Mouse (Mus musculus) liver, embryonic 13.5 days (tissue): ENCODE results near the gene Snw1. TPM values are rescaled to one million over a fixed set of nuclear protein-coding genes. Genes with fewer than 3 reads are reported as not detected.
A peak's percentile ranks its signal among the peaks of the same experiment; 100 is the strongest.

Experiments
- ATAC-seq: fragments of 200-750 bp; cut with Nextera tagmentation; 2 replicates; pipeline ENCODE4 v1.8.0; 2017; ENCODE audit warnings: low read depth, mild to moderate bottlenecking, moderate number of reproducible peaks, moderate library complexity
- DNase-seq: peaks from one replicate; pipeline ENCODE4 v3.0.0; 2022
- H3K27ac ChIP-seq: fragments of 300-500 bp; sonication (generic); 2 replicates; pipeline ENCODE4 v1.5.1; 2015; ENCODE audit warnings: moderate library complexity, mild to moderate bottlenecking, inconsistent platforms
- H3K27me3 ChIP-seq: fragments of 300-500 bp; sonication (generic); 2 replicates; pipeline ENCODE4 v1.6.1; 2015; ENCODE audit warnings: mild to moderate bottlenecking, inconsistent platforms
- H3K36me3 ChIP-seq: fragments of 300-500 bp; sonication (generic); 2 replicates; pipeline ENCODE4 v1.6.1; 2015; ENCODE audit warnings: mild to moderate bottlenecking, inconsistent platforms
- H3K4me1 ChIP-seq: fragments of 300-500 bp; sonication (generic); replicated peaks from 2 replicates; pipeline ENCODE4 v1.6.1; 2015; ENCODE audit warnings: inconsistent platforms
- H3K4me2 ChIP-seq: fragments of 300-500 bp; sonication (generic); 2 replicates; pipeline ENCODE4 v1.6.1; 2015; ENCODE audit warnings: inconsistent platforms, mild to moderate bottlenecking, moderate library complexity
- H3K4me3 ChIP-seq: fragments of 300-500 bp; sonication (generic); replicated peaks from 2 replicates; pipeline ENCODE4 v1.5.1; 2015; ENCODE audit warnings: mild to moderate bottlenecking, inconsistent platforms
- H3K9ac ChIP-seq: fragments of 300-500 bp; sonication (generic); 2 replicates; pipeline ENCODE4 v1.6.1; 2015; ENCODE audit warnings: mild to moderate bottlenecking, inconsistent platforms
- H3K9me3 ChIP-seq: fragments of 300-500 bp; sonication (generic); replicated peaks from 2 replicates; pipeline ENCODE4 v1.6.1; 2016; ENCODE audit warnings: inconsistent platforms
- WGBS: fragments of 180-500 bp; shearing (Covaris S2); methylation state at CpG from one replicate; pipeline ENCODE4 v1.1.7; 2015; ENCODE audit not compliant: insufficient replicate concordance; 5-methylcytosine and 5-hydroxymethylcytosine counted together
- polyA plus RNA-seq: library from polyadenylated mRNA; unstranded; fragments of >200 nt; fragmentation: Nextera tagmentation; extraction: Ambion mirVana; gene quantifications from 2 replicates; pipeline ENCODE4 v1.2.1, GENCODE M21; 2015

Snw1 gene
- polyA plus RNA-seq, 1 experiment from 2014 or later = 68.7 TPM

- 2% methylated on average over 16 of the region's 16 CpGs for whole genome bisulfite sequencing
- Histone ChIP-seq H3K4me1 (peaks cover 37% of the 10 kb centered on the region), H3K27ac (peak overlapping the region; percentile 32; the same call in 1 of the 2 replicates), H3K36me3 (peaks cover 52% of the 10 kb centered on the region), H3K27me3 (no peaks in the 10 kb centered on the region), H3K4me3 (peak overlapping the region; percentile 87), H3K4me2 (peak overlapping the region; percentile 82), H3K9ac (peak overlapping the region; percentile 94), H3K9me3 (no peaks in the 10 kb centered on the region)
- DNase-seq = no peak
- no peak for ATAC-seq
Observed at GRCm38 (mm10) chr12:87444211-87444610, 27.9 kb downstream of the Snw1 start.

DNA sequence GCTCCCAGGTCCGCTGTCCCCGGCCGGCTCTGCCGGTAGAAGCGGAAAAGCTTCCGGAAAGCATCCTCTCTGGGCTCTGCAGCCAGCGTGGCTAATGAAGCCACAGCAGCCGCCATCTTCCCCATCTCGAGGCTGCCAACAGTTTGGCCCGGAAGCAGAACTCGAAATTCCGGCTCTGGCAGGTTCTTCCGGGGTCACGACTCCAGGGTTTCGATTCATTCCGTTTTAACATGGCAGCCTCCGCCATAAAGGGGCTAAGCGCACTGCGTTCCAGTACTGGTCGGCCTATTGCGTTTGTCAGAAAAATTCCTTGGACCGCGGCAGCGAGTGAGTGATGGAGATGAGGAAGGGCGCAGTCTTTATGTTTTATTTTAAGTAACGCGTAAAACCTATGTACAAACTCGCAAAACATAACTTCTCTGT, 28.4 kb downstream of the Snw1 start, which contains the start of the genes Slirp and Alkbh1:
Gene Slirp (plus strand): TSS at position 197 of the 423 bp plus-strand sequence.
Gene Alkbh1 (minus strand): TSS at position 318 of the 423 bp plus-strand sequence.
- Histone ChIP-seq H3K27me3 (no peaks in the 10 kb centered on the region), H3K9me3 (no peaks in the 10 kb centered on the region), H3K9ac (peak within 1 kb of the TSS; percentile 94), H3K4me3 (peak within 1 kb of the TSS; percentile 87), H3K27ac (peak within 1 kb of the TSS; percentile 76), H3K36me3 (peaks cover 54% of the 10 kb centered on the region), H3K4me1 (peaks cover 37% of the 10 kb centered on the region), H3K4me2 (peak within 1 kb of the TSS; percentile 82)
- peak; percentile 81 for DNase-seq
- under 1% methylated on average over 28 of the region's 28 CpGs for WGBS
- peak; percentile 86 for ATAC-seq

DNA sequence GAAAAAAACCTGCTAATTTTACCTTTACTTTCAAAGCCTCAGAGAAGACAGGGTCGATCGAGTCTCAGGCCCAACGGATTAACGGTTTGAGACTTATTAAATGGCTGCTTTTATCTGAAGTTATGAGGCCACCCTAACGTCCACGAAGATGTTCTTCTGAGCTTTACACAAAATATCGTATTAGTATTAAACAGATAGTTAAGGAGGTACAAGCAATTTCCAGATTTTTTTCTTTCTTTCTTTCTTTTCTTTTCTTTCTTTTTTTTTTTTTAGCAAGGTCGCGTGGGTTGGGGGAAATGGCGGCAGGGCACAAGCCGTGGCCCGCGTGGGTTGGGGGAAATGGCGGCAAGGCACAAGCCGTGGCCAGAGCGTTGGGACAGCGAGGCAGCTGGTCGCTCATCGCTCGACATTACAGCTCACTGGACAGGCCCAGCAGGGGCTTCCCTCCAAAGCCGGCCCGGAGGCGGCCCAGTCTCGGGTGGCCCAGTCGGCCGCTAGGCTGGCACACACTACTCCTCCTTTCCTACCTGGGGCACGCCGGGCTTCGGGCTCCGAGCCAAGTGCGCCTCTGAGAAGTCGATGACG, 28.9 kb downstream of the Snw1 start:
- Histone ChIP-seq H3K4me2 (peak overlapping the region; percentile 82), H3K36me3 (peaks cover 55% of the 10 kb centered on the region)

DNA sequence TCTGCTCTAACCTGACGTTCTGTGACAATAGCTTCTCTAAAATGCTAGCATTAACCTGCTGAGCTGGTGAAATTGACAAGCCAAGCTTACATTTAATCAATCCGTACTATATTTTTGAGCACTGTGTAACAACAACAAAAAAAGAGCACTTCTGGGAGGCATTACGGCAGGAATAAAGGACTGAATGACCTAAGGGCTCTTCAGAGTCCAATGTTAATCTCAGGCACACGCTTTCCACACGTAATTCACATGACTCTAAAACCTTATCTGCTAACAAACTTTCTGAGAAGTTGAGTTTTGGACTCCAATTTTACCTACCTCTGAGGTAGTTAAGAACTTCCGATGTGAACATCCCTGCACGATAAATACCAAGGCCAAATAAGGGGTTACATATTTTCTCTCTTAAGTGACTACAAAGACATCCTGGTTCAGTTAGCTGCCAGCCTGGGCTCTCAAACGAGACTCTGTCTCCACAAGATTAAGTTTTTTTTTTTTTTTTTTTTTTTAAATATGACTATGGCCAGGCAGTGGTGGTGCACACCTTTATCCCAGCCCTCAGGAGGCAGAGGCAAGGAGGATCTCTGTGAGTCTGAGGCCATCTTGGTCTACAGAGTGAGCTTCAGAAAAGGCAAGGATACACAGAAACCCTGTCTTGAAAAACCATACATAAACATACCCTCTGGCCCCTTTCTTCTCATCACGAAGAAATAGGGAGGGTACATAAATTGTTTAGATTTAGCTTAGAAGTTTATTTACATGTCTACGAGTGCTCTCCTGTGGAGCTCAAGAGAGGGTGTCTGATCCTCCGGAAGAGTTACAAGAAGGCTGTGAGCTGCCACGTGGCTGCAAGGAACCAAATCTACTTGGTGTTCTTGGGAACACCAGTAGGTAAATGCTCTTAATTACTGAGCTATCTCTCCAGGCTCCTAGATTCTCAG, 29.6 kb downstream of the Snw1 start:
- H3K9me3 ChIP-seq = no peaks in the 10 kb centered on the region
- H3K36me3 ChIP-seq = peaks cover 55% of the 10 kb centered on the region
- peaks cover 37% of the 10 kb centered on the region for H3K4me1 ChIP-seq
- H3K27ac ChIP-seq = peak overlapping the region; percentile 76
- H3K4me3 ChIP-seq = peak overlapping the region; percentile 87
- DNase-seq (no peak), ATAC-seq (peak; percentile 35; the same call in 1 of the 2 replicates)
- H3K9ac ChIP-seq = peak overlapping the region; percentile 94
- H3K27me3 ChIP-seq = no peaks in the 10 kb centered on the region
- 10% methylated on average over 12 of the region's 12 CpGs for WGBS
- peak overlapping the region; percentile 82 for H3K4me2 ChIP-seq

More for the DNA sequence above, 28.9 kb downstream of the Snw1 start:
- H3K9me3 ChIP-seq = no peaks in the 10 kb centered on the region
- peak overlapping the region; percentile 76 for H3K27ac ChIP-seq
- H3K4me1 ChIP-seq = peaks cover 37% of the 10 kb centered on the region
- peak overlapping the region; percentile 87 for H3K4me3 ChIP-seq
- peak overlapping the region; percentile 94 for H3K9ac ChIP-seq
- H3K27me3 ChIP-seq = no peaks in the 10 kb centered on the region
- under 1% methylated on average over 33 of the region's 33 CpGs for WGBS
- ATAC-seq (peak; percentile 75), DNase-seq (no peak)

DNA sequence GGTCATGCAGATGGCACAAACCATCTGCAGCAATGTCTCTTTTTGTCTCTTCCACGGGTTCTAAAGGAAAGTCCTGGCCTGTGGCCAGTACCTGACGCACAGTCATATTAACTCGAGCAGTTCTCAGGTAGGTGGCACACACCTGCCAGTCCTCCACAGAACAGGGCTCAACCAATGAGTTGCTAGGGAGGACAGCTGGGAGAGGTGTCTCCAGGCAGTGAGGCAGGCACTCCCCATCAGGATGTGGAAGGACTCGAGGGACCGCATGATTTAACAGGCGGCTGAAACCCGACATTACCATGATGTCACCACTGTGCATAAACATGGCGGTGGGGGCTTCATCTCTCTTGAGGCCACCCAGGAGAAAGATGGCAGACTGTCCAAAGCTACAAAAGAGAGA, 43.2 kb downstream of the Snw1 start:
- H3K27ac ChIP-seq = no peak overlapping the region
- H3K4me1 ChIP-seq = no peaks in the 10 kb centered on the region
- ATAC-seq (no peak), DNase-seq (no peak)
- peaks cover 85% of the 10 kb centered on the region for H3K36me3 ChIP-seq
- no peaks in the 10 kb centered on the region for H3K27me3 ChIP-seq
- no peaks in the 10 kb centered on the region for H3K9me3 ChIP-seq
- no peak overlapping the region for H3K4me3 ChIP-seq
- no peak overlapping the region for H3K9ac ChIP-seq
- 78% methylated on average over 8 of the region's 8 CpGs for WGBS
- H3K4me2 ChIP-seq = no peak overlapping the region

DNA sequence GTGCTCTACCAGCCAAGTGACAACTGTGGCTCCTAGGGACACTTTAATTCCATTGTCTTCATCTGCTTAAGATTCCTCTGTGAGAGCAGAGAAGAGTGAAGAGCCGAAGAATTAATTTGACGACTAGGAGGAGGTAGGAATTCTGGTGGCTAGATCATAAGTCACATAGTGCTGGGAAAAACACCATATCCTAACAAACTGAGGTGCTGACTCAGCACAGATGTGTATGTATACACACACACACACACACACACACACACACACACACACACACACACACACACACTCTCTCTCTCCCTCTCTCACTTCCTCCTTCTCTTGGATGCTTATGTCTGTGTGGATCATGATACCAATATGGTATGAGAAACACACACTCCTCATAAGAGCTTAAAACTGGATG, 43.8 kb downstream of the Snw1 start:
- H3K4me3 ChIP-seq = no peak overlapping the region
- no peak overlapping the region for H3K27ac ChIP-seq
- DNase-seq = no peak
- H3K36me3 ChIP-seq = peaks cover 83% of the 10 kb centered on the region
- ATAC-seq = no peak
- no peaks in the 10 kb centered on the region for H3K9me3 ChIP-seq
- no peaks in the 10 kb centered on the region for H3K4me1 ChIP-seq
- 85% methylated on average over 2 of the region's 2 CpGs for WGBS
- H3K4me2 ChIP-seq = no peak overlapping the region
- H3K9ac ChIP-seq = no peak overlapping the region
- no peaks in the 10 kb centered on the region for H3K27me3 ChIP-seq

DNA sequence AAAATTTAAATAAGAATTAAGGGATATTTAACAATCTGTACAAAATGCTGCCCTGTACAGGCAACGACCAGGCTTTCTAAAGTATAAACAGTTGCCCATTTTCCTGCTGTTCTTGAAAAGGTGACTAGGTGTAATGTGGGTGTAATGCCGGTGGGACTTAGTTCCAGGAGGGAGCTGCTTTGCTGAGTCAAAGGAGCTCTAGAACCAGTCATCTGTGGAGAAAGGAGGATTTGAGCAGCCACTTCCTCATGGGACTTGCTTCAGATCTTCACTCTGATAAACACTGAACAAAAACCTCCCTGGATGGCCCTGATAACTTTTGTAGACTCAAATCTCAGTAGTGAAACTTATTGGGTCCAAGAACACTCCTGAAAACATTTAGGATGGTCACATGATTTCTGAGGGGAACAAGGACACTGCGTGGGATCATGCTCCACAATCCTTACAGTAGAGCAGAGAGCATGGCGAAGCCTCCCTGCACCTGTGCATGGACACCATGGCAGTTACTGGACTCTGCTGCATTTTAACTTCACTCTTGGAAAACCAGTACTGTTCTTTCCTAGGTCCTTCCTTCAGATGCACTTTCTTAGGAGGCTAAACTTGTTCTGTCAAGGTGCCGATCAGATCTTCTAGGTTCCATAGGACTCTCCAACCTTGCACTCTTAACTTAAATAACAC, 45.6 kb downstream of the Snw1 start:
- Histone ChIP-seq H3K9ac (no peak overlapping the region), H3K27ac (no peak overlapping the region), H3K4me2 (no peak overlapping the region), H3K4me3 (no peak overlapping the region), H3K27me3 (no peaks in the 10 kb centered on the region), H3K9me3 (no peaks in the 10 kb centered on the region), H3K4me1 (no peaks in the 10 kb centered on the region), H3K36me3 (peaks cover 69% of the 10 kb centered on the region)
- ATAC-seq = no peak
- 83% methylated on average over 5 of the region's 5 CpGs for WGBS
- no peak for DNase-seq

- no peak for ATAC-seq
- H3K4me1 ChIP-seq = peaks cover 10% of the 10 kb centered on the region
- no peak overlapping the region for H3K4me2 ChIP-seq
- H3K9me3 ChIP-seq = no peaks in the 10 kb centered on the region
- H3K9ac ChIP-seq = no peak overlapping the region
- no peak overlapping the region for H3K27ac ChIP-seq
- 34% methylated on average over 3 of the region's 3 CpGs for WGBS
- no peak overlapping the region for H3K4me3 ChIP-seq
- H3K36me3 ChIP-seq = peaks cover 50% of the 10 kb centered on the region
- no peaks in the 10 kb centered on the region for H3K27me3 ChIP-seq
- DNase-seq = no peak
Observed at GRCm38 (mm10) chr12:87424516-87424915, 47.6 kb downstream of the Snw1 start.

- H3K9ac ChIP-seq = no peak overlapping the region
- H3K9me3 ChIP-seq = no peaks in the 10 kb centered on the region
- DNase-seq = no peak
- no peak for ATAC-seq
- 45% methylated on average over 1 of the region's 1 CpGs for WGBS
- peaks cover 12% of the 10 kb centered on the region for H3K4me1 ChIP-seq
- H3K27ac ChIP-seq = no peak overlapping the region
- peaks cover 41% of the 10 kb centered on the region for H3K36me3 ChIP-seq
- H3K27me3 ChIP-seq = no peaks in the 10 kb centered on the region
- H3K4me2 ChIP-seq = no peak overlapping the region
- H3K4me3 ChIP-seq = no peak overlapping the region
Observed at GRCm38 (mm10) chr12:87423700-87424099, 48.4 kb downstream of the Snw1 start.

DNA sequence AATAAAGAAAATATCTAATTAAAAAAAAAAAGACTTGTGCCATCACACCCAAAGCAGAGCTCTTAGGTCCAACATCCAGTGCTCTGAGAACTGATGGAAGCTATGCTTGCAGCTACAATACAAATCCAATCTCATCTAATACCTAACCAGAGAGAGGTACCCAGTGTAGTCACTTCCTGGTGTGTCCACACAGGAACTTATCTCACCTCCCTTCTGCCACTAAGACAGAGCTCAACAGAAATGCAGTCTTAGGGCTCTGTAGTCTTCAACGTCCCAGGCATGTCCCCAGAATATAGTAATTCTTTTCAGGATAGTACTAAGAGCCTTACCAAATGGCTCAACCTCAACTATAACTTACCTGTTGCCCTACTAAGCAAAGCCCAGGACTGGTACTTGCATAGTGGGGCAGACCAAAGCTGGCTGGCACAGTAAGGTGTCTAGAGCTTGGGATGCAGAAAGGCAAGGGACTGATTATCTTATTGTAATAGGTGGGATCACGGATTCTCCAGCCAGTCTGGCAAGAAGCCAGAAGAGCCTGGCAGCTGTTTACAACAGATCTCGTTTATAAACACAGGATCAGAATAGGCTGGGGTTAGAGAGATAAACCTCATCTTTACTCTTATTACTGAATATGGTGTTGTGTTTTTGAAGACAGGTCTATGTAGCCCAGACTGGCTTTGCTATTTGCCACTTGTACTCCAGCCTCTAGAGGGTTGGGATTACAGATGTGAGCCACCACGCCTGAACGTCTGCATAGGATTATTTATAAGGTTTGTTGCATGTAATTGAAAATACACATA, 50.2 kb downstream of the Snw1 start:
- Histone ChIP-seq H3K27ac (no peak overlapping the region), H3K4me1 (peaks cover 12% of the 10 kb centered on the region), H3K4me3 (no peak overlapping the region), H3K9ac (no peak overlapping the region), H3K9me3 (no peaks in the 10 kb centered on the region), H3K4me2 (no peak overlapping the region), H3K36me3 (peaks cover 25% of the 10 kb centered on the region), H3K27me3 (no peaks in the 10 kb centered on the region)
- WGBS = 53% methylated on average over 5 of the region's 5 CpGs
- ATAC-seq = no peak
- DNase-seq = no peak
